Mouse (Mus musculus) liver, embryonic 14.5 days (tissue): ENCODE data around the gene Nudt4. TPM values are rescaled to one million over a fixed set of nuclear protein-coding genes. Genes with fewer than 3 reads are reported as not detected.
"Not testable (repeated sequence)": the region's sequence is repeated elsewhere in the genome, so short reads cannot be mapped to it uniquely, and the experiment has no call there.

Experiments used
- ATAC-seq: fragments of 200-750 bp; cut with Nextera tagmentation; 2 replicates; pipeline ENCODE4 v1.8.0; 2017; ENCODE audit warnings: moderate number of reproducible peaks, mild to moderate bottlenecking, moderate library complexity; ENCODE audit not compliant: insufficient read depth
- DNase-seq, 3 experiments: peaks; one replicate each; pipeline ENCODE4 v3.0.0-alpha.2; 2012 to 2013; ENCODE audit warnings: low read depth in 3 of 3, low spot score in 3 of 3
- H3K27ac ChIP-seq: fragments of 300-500 bp; sonication (generic); 2 replicates; pipeline ENCODE4 v1.5.1; 2014; ENCODE audit warnings: moderate library complexity, mild to moderate bottlenecking, control low read depth, inconsistent platforms
- H3K27me3 ChIP-seq: fragments of 300-500 bp; sonication (generic); 2 replicates; pipeline ENCODE4 v1.6.1; 2014; ENCODE audit warnings: mild to moderate bottlenecking, low read length, moderate library complexity; ENCODE audit not compliant: control insufficient read depth, insufficient read depth
- H3K36me3 ChIP-seq: fragments of 300-500 bp; sonication (generic); replicated peaks from 2 replicates; pipeline ENCODE4 v1.6.1; 2014; ENCODE audit warnings: low read depth; ENCODE audit not compliant: control insufficient read depth, insufficient read depth
- H3K4me1 ChIP-seq, 2 experiments: fragments of 200-500 bp in 1 of 2; fragments of 300-500 bp in 1 of 2; sonication (generic) in 1 of 2; replicated peaks; 2 replicates each; pipeline ENCODE4 v1.6.1; 2012 to 2014; ENCODE audit warnings: antibody characterized with exemption in 1 of 2, inconsistent platforms in 1 of 2, low read length in 1 of 2; ENCODE audit not compliant: control insufficient read depth in 2 of 2, insufficient read depth in 2 of 2
- H3K4me2 ChIP-seq: fragments of 300-500 bp; sonication (generic); 2 replicates; pipeline ENCODE4 v1.6.1; 2014; ENCODE audit warnings: low read depth, mild to moderate bottlenecking, control low read depth, moderate library complexity
- H3K4me3 ChIP-seq, 2 experiments: fragments of 200-500 bp in 1 of 2; fragments of 300-500 bp in 1 of 2; sonication (generic) in 1 of 2; 2 replicates each; pipeline ENCODE4 v1.5.1; 2012 to 2014; ENCODE audit warnings: low read depth in 2 of 2, low read length in 2 of 2, mild to moderate bottlenecking in 2 of 2, control low read depth in 1 of 2, inconsistent platforms in 1 of 2, moderate library complexity in 1 of 2; ENCODE audit not compliant: insufficient read depth in 1 of 2
- H3K9ac ChIP-seq: fragments of 300-500 bp; sonication (generic); replicated peaks from 2 replicates; pipeline ENCODE4 v1.6.1; 2014; ENCODE audit warnings: mild to moderate bottlenecking, control low read depth, moderate library complexity
- H3K9me3 ChIP-seq: fragments of 300-500 bp; sonication (generic); 2 replicates; pipeline ENCODE4 v1.6.1; 2016; ENCODE audit warnings: low read length, mixed read lengths; ENCODE audit not compliant: control insufficient read depth
- CTCF ChIP-seq: IDR thresholded peaks from 2 replicates; pipeline ENCODE4 v1.5.1; 2016; ENCODE audit warnings: antibody characterized with exemption, low read depth, control low read depth
- EP300 ChIP-seq: IDR thresholded peaks from 2 replicates; pipeline ENCODE4 v1.6.1; 2016; ENCODE audit warnings: antibody characterized with exemption, low read depth
- WGBS: fragments of 180-500 bp; shearing (Covaris S2); extraction: QIAGEN DNeasy Blood & Tissue Kit; methylation state at CpG from one replicate; pipeline ENCODE4 v1.1.7; 2014; ENCODE audit not compliant: insufficient replicate concordance; 5-methylcytosine and 5-hydroxymethylcytosine counted together
- polyA plus RNA-seq, 2 experiments: library from polyadenylated mRNA; depleted of rRNA in 1 of 2; stranded (reverse) in 1 of 2; unstranded in 1 of 2; fragments of >200 nt; fragmentation: Nextera tagmentation in 1 of 2; extraction: Ambion mirVana in 1 of 2; gene quantifications; 2 replicates each; pipeline versions ENCODE4 v1.2.1 to v1.2.3; 2012 to 2014

Nudt4 gene
- polyA plus RNA-seq, 2 experiments: 49.7 to 95.5 TPM

GRCm38 (mm10) chr10:95555866-95556265 lies 8.1 kb downstream of the Nudt4 start:
- Histone ChIP-seq H3K27me3 (no peaks in the 10 kb centered on the region), H3K9ac (no peak overlapping the region), H3K27ac (no peak overlapping the region), H3K4me2 (no peak overlapping the region), H3K36me3 (peaks cover 66% of the 10 kb centered on the region), H3K4me1 (peaks cover 3 to 21% of the 10 kb centered on the region in 2 experiments), H3K4me3 (no peak overlapping the region), H3K9me3 (no peaks in the 10 kb centered on the region)
- TF ChIP-seq CTCF: no peak
- no peak for TF ChIP-seq EP300
- ATAC-seq: no peak
- 89% methylated on average over 11 of the region's 11 CpGs for WGBS
- no peak for DNase-seq

GRCm38 (mm10) chr10:95552326-95552725 lies 11.6 kb downstream of the Nudt4 start:
- WGBS: 76% methylated on average over 3 of the region's 3 CpGs

GRCm38 (mm10) chr10:95551752-95552151 lies 12.2 kb downstream of the Nudt4 start:
- H3K36me3 ChIP-seq: peaks cover 72% of the 10 kb centered on the region
- DNase-seq: no peak

More at GRCm38 (mm10) chr10:95552326-95552725, 11.6 kb downstream of the Nudt4 start:
- Histone ChIP-seq H3K4me2 (no peak overlapping the region), H3K27ac (no peak overlapping the region), H3K9ac (no peak overlapping the region), H3K36me3 (peaks cover 70% of the 10 kb centered on the region), H3K4me3 (no peak overlapping the region), H3K9me3 (no peaks in the 10 kb centered on the region), H3K4me1 (peaks cover 0 to 8% of the 10 kb centered on the region in 2 experiments; a peak in 2 of 4 replicates), H3K27me3 (no peaks in the 10 kb centered on the region)
- TF ChIP-seq CTCF: no peak
- TF ChIP-seq EP300: no peak
- no peak for ATAC-seq
- no peak for DNase-seq

GRCm38 (mm10) chr10:95550506-95550905 lies 13.4 kb downstream of the Nudt4 start:
- ATAC-seq (no peak), DNase-seq (no peak)
- Histone ChIP-seq H3K36me3 (peaks cover 77% of the 10 kb centered on the region), H3K9me3 (no peaks in the 10 kb centered on the region), H3K27ac (no peak overlapping the region), H3K4me3 (no peak overlapping the region), H3K4me2 (no peak overlapping the region), H3K27me3 (no peaks in the 10 kb centered on the region), H3K9ac (no peak overlapping the region), H3K4me1 (peaks cover 0 to 8% of the 10 kb centered on the region in 2 experiments; a peak in 2 of 4 replicates)
- 32% methylated on average over 1 of the region's 1 CpGs for WGBS
- TF ChIP-seq CTCF (peak; percentile 39; the same call in 1 of the 2 replicates), EP300 (no peak)

More at GRCm38 (mm10) chr10:95551752-95552151, 12.2 kb downstream of the Nudt4 start:
- H3K27ac ChIP-seq: no peak overlapping the region
- H3K9ac ChIP-seq: no peak overlapping the region
- no peaks in the 10 kb centered on the region for H3K9me3 ChIP-seq
- H3K4me2 ChIP-seq: no peak overlapping the region
- TF ChIP-seq CTCF (peak; percentile 60), EP300 (no peak)
- no peaks in the 10 kb centered on the region for H3K27me3 ChIP-seq
- ATAC-seq: no peak
- H3K4me3 ChIP-seq: no peak overlapping the region
- peaks cover 0 to 8% of the 10 kb centered on the region in 2 experiments; a peak in 2 of 4 replicates for H3K4me1 ChIP-seq

- WGBS: 78% methylated on average over 5 of the region's 5 CpGs
- ATAC-seq, H3K4me2 ChIP-seq, H3K9me3 ChIP-seq, DNase-seq, H3K4me3 ChIP-seq, H3K27ac ChIP-seq, H3K4me1 ChIP-seq, H3K9ac ChIP-seq, H3K27me3 ChIP-seq: not testable (repeated sequence)
- peaks cover 88% of the 10 kb centered on the region for H3K36me3 ChIP-seq
These were observed 14.9 kb downstream of the Nudt4 start for GRCm38 (mm10) chr10:95549080-95549479.
